Mouse (Mus musculus): ENCODE data around the gene Zfp142. TPM values are rescaled to one million over a fixed set of nuclear protein-coding genes. Genes with fewer than 3 reads are reported as not detected.

Gene Zfp142
- 14.9 TPM for polyA plus RNA-seq (2021)

DNA sequence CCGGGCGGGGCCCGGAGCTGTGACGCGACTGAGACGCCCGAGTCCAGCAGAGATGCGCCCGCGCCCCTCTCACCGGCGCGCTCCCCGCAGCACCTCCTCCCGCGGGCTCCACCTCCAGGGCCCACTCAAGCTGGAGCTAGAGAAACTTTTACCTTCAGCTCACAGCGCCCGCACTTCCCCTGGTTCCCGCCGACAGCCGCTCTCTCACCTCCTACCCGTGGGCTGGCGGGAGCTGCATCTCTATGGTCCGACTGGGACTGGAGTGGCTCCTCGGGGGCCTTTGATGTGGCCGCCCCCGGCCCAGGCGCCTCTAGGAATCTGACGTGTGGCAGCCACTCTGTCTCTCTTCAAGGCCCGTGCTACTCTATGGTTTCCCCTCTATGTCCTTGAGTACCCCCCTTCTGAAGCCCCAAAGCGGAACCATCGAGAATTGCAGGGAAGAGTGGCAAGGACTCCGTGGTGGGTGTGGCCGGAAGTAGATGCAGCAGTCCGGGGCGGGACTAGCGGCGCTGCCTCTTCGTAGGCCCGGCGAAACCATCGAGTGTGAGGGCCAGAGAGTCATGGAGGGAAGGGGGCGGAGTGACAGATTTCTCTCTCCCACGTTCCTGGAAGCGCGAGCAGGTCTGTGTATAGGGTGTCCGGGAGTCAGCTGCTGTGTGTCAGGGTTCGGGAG is at the start of gene Zfp142, which contains the start of gene Bcs1l:
TSS of gene Zfp142 (minus strand) at position 474 of the 673 bp plus-strand sequence.
TSS of gene Bcs1l (plus strand) at position 517 of the 673 bp plus-strand sequence.
- ChIA-PET POLR2A (interaction anchor here (2.3 kb wide), 1 partner anchor 13 kb away, joined by 9 read pairs; the partner anchor contains the start of genes Rnf25 and Stk36), CTCF (no interaction called here)
- DNase-seq (ENCODE audit: low read depth, low spot score) (peak; percentile 97), ATAC-seq (peak; percentile 88)
- in situ Hi-C loops (cut with MboI; ENCODE audit: low pct_unique_long_range_greater_than_20kb): no loop called here
- H3K27me3 ChIP-seq: no peaks in the 10 kb centered on the region
- TF ChIP-seq CTCF (IDR thresholded peaks at IDR 0.05): no peak

DNA sequence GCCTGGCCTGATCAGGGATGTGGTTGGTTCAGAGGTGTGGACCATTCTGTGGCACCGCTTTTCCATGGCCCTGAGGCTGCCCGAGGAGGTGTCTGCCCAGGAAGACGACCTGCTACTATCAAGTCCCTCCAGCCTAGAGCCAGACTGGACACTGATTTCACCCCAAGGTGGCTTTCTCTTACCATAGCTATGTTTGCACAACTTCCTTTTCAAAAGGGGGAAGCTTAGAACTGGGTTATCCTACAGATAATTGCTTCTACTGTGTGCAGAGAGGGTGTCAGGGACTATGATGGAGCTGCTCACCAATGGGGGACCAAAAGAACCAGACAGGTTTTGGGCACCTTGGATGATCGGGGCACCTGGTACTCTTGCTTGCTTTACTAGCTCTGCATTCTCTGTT is 44.7 kb upstream of the Zfp142 start:
- CTCF ChIA-PET: interaction anchor here (1.3 kb wide), 1 partner anchor 11 kb away, joined by 3 read pairs; no protein-coding TSS in a partner anchor
- no peak for TF ChIP-seq CTCF (IDR thresholded peaks at IDR 0.05)
- in situ Hi-C loops (cut with MboI; ENCODE audit: low pct_unique_long_range_greater_than_20kb): no loop called here
- POLR2A ChIA-PET: interaction anchor here (1.1 kb wide), 1 partner anchor 12 kb away, joined by 3 read pairs; no protein-coding TSS in a partner anchor
- no peaks in the 10 kb centered on the region for H3K27me3 ChIP-seq
- ATAC-seq (no peak), DNase-seq (ENCODE audit: low read depth, low spot score) (no peak)

DNA sequence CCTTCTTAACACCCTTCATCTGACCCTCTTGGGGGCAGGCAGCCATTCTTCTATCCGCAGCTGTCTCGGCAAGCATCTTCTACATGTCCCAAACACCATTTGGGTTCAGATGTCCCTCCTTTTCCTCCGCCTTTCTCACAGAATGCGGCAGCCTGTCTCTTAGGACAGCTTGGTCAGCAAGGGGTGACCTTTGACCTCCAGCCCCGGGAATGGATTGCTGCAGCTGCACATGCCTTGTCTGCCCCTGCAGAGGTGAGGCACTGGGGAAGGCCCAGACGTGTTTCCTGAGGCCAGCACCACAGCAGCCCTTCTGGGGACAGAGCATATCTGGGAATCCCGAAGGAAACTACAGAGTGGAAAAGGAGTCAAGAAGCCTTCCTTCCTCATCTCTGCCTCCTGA is 40.0 kb upstream of the Zfp142 start:
- ATAC-seq (no peak), DNase-seq (ENCODE audit: low read depth, low spot score) (no peak)
- no peaks in the 10 kb centered on the region for H3K27me3 ChIP-seq
- CTCF ChIA-PET: interaction anchor here (1.6 kb wide), 1 partner anchor 15 kb away, joined by 4 read pairs; no protein-coding TSS in a partner anchor
- POLR2A ChIA-PET: interaction anchor here (0.6 kb wide), 1 partner anchor 130 kb away, joined by 3 read pairs; no protein-coding TSS in a partner anchor
- in situ Hi-C loops (cut with MboI; ENCODE audit: low pct_unique_long_range_greater_than_20kb): no loop called here
- TF ChIP-seq CTCF (IDR thresholded peaks at IDR 0.05): no peak

DNA sequence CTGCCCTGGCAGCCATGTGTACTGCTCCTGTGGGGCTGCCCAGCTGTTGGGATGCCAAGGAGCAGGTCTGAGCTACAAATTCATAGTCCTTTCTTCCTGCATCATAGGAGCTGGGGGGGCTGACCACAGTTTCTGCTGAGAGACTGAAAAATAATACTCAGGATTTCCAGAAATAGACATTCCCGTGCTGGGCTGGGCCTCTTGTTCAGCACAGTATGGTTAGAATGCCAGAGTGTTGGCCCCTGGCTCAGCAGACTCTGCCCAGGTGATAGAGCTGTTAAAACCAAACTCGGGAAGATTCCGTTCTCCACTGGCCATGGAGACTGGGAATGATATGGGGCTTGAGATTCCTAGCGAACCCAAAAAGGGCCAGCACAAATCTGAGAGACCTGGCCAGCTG is 38.0 kb upstream of the Zfp142 start:
- no peak for TF ChIP-seq CTCF (IDR thresholded peaks at IDR 0.05)
- DNase-seq (ENCODE audit: low read depth, low spot score): no peak
- no peaks in the 10 kb centered on the region for H3K27me3 ChIP-seq
- in situ Hi-C loops (cut with MboI; ENCODE audit: low pct_unique_long_range_greater_than_20kb): no loop called here
- ChIA-PET POLR2A (interaction anchor here (1.0 kb wide), 1 partner anchor 25 kb away, joined by 3 read pairs; the partner anchor contains the start of genes Rnf25 and Stk36), CTCF (no interaction called here)
- no peak for ATAC-seq

DNA sequence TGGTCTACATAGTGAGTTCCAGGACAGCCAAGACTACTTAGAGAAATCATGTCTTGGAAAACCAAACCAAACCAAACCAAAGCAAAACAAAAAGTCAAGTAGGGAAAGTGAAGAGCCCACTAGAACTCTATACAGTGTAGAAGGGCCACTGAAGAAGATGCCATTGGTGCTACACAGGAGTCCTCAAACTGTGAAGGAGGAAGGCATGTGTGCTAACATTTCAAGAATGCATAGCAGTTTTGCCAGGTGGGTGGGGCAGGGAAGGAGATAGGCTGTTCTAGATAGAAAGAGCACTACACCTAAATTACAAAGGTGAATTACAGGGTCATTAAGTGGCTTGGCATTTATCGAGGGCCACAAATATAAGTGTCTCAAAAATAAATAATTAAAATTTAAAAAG is 36.1 kb upstream of the Zfp142 start:
- CTCF ChIA-PET: no interaction called here
- H3K27me3 ChIP-seq: no peaks in the 10 kb centered on the region
- no peak for TF ChIP-seq CTCF (IDR thresholded peaks at IDR 0.05)
- DNase-seq (ENCODE audit: low read depth, low spot score): no peak
- POLR2A ChIA-PET: no interaction called here
- ATAC-seq: no peak
- in situ Hi-C loops (cut with MboI; ENCODE audit: low pct_unique_long_range_greater_than_20kb): no loop called here

DNA sequence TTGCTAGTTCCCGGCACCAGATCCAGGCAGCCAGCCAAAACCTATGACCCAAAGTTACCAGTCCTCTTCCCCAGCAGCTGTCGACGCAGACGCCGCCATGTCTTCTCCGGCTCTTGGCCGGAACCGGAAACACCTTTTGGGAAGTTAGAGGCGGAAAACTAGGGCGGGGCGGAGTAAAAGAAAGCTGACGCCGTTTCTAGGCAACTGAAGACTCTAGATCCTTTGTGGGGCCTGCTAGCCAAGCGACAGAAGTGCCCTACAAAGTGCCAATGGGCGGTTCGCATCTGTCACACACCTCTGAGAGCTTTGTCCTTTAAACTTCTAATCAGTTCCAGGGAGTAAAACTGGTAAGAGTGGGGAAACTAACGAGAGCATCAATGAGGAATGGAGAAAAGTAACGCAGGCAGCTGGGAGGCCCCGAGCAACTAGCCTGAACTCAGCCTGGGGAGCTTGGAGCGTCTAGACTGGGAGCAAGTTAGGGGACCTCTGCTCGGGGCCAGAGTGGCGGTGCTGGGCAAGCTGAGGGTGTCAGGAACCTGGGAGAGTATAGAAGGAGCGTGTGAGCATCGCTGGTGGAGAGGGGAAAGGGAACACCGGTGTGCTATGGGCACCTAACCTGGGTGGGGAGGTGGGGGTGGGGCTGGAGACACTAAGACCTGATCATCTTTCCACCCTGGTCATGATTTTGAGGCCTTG is 13.4 kb upstream of the Zfp142 start, which contains the start of the genes Rnf25 and Stk36:
TSS of gene Rnf25 (minus strand) at position 131 of the 696 bp plus-strand sequence.
TSS of gene Stk36 (plus strand) at position 179 of the 696 bp plus-strand sequence.
- in situ Hi-C loops (cut with MboI; ENCODE audit: low pct_unique_long_range_greater_than_20kb): no loop called here
- ChIA-PET POLR2A (interaction anchor here (0.7 to 1.8 kb wide), 6 partner anchors 12 to 63 kb away, joined by 3 to 9 read pairs (median 4); partner anchors contain the start of genes Bcs1l and Zfp142), CTCF (no interaction called here)
- TF ChIP-seq CTCF (IDR thresholded peaks at IDR 0.05): no peak
- DNase-seq (ENCODE audit: low read depth, low spot score): peak; percentile 30
- peak; percentile 92 for ATAC-seq
- no peaks in the 10 kb centered on the region for H3K27me3 ChIP-seq

DNA sequence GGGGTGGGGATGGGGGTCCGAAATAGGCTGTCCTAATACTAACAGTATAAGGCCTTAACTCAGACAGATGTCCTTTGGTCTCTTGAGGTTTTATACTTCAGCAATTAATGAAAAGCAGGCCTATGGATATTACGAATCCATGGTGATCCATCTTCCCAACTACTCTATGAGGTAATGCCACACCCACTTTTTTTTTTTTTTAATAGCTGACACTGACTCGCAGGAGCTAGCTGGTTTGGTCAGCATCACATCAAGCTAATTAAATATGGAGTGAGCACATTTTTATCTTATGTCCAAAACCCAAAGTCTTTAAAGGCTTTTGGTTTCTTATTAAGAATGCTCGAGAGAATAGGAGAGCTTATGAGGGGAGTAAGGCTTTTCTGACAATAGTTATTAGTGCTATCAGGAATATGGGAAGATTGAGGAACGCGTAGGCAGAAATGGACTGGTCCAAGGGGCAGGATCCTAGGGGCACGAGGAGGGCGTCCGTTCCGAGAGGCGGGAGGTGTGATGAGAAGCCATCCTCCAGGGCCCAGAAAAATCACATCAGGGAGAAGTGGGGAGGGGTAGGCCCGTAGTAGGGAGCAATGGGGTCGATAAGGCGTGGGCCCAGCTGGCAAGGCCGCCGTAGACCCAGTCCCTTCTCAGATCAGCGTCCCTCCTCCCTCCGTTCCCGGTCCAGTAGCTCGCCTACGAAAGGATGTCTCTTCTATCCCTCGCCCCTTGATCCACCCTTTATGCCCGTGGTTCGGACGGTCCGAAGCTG is 12.6 kb upstream of the Zfp142 start:
- no peak for DNase-seq (ENCODE audit: low read depth, low spot score)
- ChIA-PET POLR2A (interaction anchor here (0.7 to 1.8 kb wide), 6 partner anchors 11 to 64 kb away, joined by 3 to 9 read pairs (median 4); partner anchors contain the start of genes Bcs1l and Zfp142), CTCF (no interaction called here)
- in situ Hi-C loops (cut with MboI; ENCODE audit: low pct_unique_long_range_greater_than_20kb): no loop called here
- TF ChIP-seq CTCF (IDR thresholded peaks at IDR 0.05): no peak
- H3K27me3 ChIP-seq: no peaks in the 10 kb centered on the region
- peak; percentile 40 for ATAC-seq

DNA sequence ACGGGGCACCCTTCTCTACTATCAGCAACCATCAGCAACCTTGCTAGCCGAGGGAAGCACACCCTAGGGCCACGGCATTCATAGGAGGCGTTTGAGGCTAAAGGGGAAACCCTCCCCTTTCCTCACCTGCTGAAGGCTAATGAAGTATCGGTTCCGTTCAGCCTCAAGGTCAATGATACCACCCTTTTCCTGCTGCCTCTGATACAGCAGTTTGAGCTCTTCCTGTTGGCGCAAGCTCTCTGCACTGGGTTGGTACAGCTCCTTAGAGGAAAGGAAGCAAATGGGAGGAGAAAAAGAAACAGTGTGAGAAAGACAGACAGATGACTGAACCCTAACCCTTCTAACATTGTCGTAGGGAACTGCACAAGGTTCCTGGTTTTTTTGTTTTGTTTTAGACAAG is 6.4 kb upstream of the Zfp142 start:
- ATAC-seq (no peak), DNase-seq (ENCODE audit: low read depth, low spot score) (no peak)
- CTCF ChIA-PET: no interaction called here
- no peaks in the 10 kb centered on the region for H3K27me3 ChIP-seq
- TF ChIP-seq CTCF (IDR thresholded peaks at IDR 0.05): no peak
- in situ Hi-C loops (cut with MboI; ENCODE audit: low pct_unique_long_range_greater_than_20kb): no loop called here
- POLR2A ChIA-PET: no interaction called here

DNA sequence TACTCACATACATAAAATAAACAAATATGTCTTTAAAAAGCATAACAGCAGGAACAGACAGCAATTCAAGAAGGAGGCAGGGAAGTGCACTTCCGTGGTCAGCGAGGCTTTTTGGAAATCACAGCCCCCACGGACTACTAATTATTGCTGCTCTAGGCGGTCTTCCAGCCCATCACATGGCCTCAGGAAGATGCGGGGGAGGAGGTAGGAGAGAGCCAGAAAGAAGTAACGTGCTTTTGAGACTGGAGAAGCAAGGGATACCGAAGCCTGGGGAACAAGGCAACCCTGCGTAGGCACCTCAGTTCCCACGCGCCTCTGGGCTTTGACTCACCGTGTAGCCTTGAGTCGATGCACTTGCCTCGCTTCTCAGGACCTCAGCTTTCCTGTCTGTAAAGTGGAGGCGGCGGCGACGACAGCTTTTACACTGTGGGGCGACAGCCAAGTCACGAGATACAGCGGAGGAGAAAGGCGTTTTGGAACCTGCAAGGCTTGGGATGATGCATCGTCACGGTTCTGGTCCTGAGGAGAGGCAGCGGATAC is 743 bp downstream of the Zfp142 start:
- peak; percentile 2 for ATAC-seq
- in situ Hi-C loops (cut with MboI; ENCODE audit: low pct_unique_long_range_greater_than_20kb): no loop called here
- H3K27me3 ChIP-seq: no peaks in the 10 kb centered on the region
- ChIA-PET POLR2A (interaction anchor here (2.3 kb wide), 1 partner anchor 14 kb away, joined by 9 read pairs; the partner anchor contains the start of genes Rnf25 and Stk36), CTCF (no interaction called here)
- TF ChIP-seq CTCF (IDR thresholded peaks at IDR 0.05): no peak
- DNase-seq (ENCODE audit: low read depth, low spot score): no peak
